Comparison of ENCODE assay signal across 7 mouse cellular contexts in genomic region chr3:149349211-149349697, GRCm38 (mm10).
DNase-seq lines count a peak whose midpoint lies in the region; ATAC-seq and TF ChIP-seq lines count a peak whose summit lies in the region.

No protein-coding gene starts in this region.

- no peak for ATAC-seq in embryonic facial prominence, embryonic 11.5 days (replicated peaks; ENCODE audit: insufficient number of reproducible peaks, low FRiP score, low TSS enrichment, low read depth)
- peak; percentile 63 for ATAC-seq in heart, embryonic 15.5 days (replicated peaks; ENCODE audit: insufficient number of reproducible peaks, insufficient read depth, low FRiP score, low read depth)
- ATAC-seq in megakaryocyte progenitor cell, adult 5-6 weeks (replicated peaks; ENCODE audit: poor library complexity), result peak; percentile 95

- no peaks in the 10 kb centered on the region for H3K4me1 ChIP-seq in ES-Bruce4 (ENCODE audit: control insufficient read depth, insufficient read depth, low read length)
- H3K4me1 ChIP-seq in embryonic facial prominence, embryonic 11.5 days (ENCODE audit: control insufficient read depth, insufficient read depth, low read length), result no peaks in the 10 kb centered on the region
- peaks cover 30% of the 10 kb centered on the region for H3K4me1 ChIP-seq in heart, embryonic 15.5 days (replicated peaks)

- H3K4me3 ChIP-seq in ES-Bruce4 (ENCODE audit: low read depth, low read length), result no peak overlapping the region
- no peak overlapping the region for H3K4me3 ChIP-seq in embryonic facial prominence, embryonic 11.5 days (ENCODE audit: low read depth, low read length)
- no peak overlapping the region for H3K4me3 ChIP-seq in heart, embryonic 15.5 days

- no peak overlapping the region for H3K4me2 ChIP-seq in embryonic facial prominence, embryonic 11.5 days (ENCODE audit: low read depth, low read length)
- H3K4me2 ChIP-seq in heart, embryonic 15.5 days, result no peak overlapping the region

- no peak for TF ChIP-seq POLR2A in ES-Bruce4 (IDR thresholded peaks at IDR 0.05; ENCODE audit: insufficient read depth, low read length)

- no peaks in the 10 kb centered on the region; the same call in 1 of the 2 replicates for H3K9me3 ChIP-seq in ES-Bruce4 (replicated peaks; ENCODE audit: control insufficient read depth, insufficient read depth, low read length, poor library complexity, severe bottlenecking)
- no peaks in the 10 kb centered on the region for H3K9me3 ChIP-seq in embryonic facial prominence, embryonic 11.5 days (replicated peaks; ENCODE audit: control insufficient read depth, low read length)
- no peaks in the 10 kb centered on the region for H3K9me3 ChIP-seq in heart, embryonic 15.5 days (replicated peaks)

- peak; percentile 61 for TF ChIP-seq CTCF in ES-Bruce4 (IDR thresholded peaks at IDR 0.05; ENCODE audit: low read depth, low read length)

- H3K36me3 ChIP-seq in ES-Bruce4 (ENCODE audit: control insufficient read depth, insufficient read depth, low read length, poor library complexity, severe bottlenecking), result no peaks in the 10 kb centered on the region
- H3K36me3 ChIP-seq in embryonic facial prominence, embryonic 11.5 days (replicated peaks; ENCODE audit: control insufficient read depth, insufficient read depth, low read depth, low read length), result no peaks in the 10 kb centered on the region
- no peaks in the 10 kb centered on the region for H3K36me3 ChIP-seq in heart, embryonic 15.5 days

- H3K27me3 ChIP-seq in ES-Bruce4 (ENCODE audit: control insufficient read depth, insufficient read depth, low read length, poor library complexity, severe bottlenecking), result no peaks in the 10 kb centered on the region
- H3K27me3 ChIP-seq in embryonic facial prominence, embryonic 11.5 days (ENCODE audit: control insufficient read depth, insufficient read depth, low read length), result no peaks in the 10 kb centered on the region
- H3K27me3 ChIP-seq in heart, embryonic 15.5 days, result no peaks in the 10 kb centered on the region

- WGBS in embryonic facial prominence, embryonic 11.5 days, result 46% methylated on average over 9 of the region's 9 CpGs
- WGBS in heart, embryonic 15.5 days, result 37% methylated on average over 9 of the region's 9 CpGs
- WGBS in large intestine, adult 2 months, result 16% methylated on average over 9 of the region's 9 CpGs

- no peak overlapping the region for H3K9ac ChIP-seq in ES-Bruce4 (ENCODE audit: low read depth, poor library complexity, severe bottlenecking)
- H3K9ac ChIP-seq in embryonic facial prominence, embryonic 11.5 days (replicated peaks; ENCODE audit: low read length), result no peak overlapping the region
- no peak overlapping the region for H3K9ac ChIP-seq in heart, embryonic 15.5 days

- peak; percentile 85 for DNase-seq in A20 (ENCODE audit: low read depth, low spot score)
- DNase-seq in embryonic facial prominence, embryonic 11.5 days (ENCODE audit: low spot score), result peak; percentile 62
- DNase-seq in large intestine, adult 2 months (ENCODE audit: low read depth, low spot score), result peak; percentile 25
- peak; percentile 12 to 69 for DNase-seq in spleen, postnatal 10 days (ENCODE audit: low spot score in 2 of 2)

- no peak overlapping the region for H3K27ac ChIP-seq in ES-Bruce4 (ENCODE audit: insufficient read depth, low read length)
- H3K27ac ChIP-seq in embryonic facial prominence, embryonic 11.5 days (replicated peaks; ENCODE audit: low read depth, low read length), result no peak overlapping the region
- peak overlapping the region; percentile 31; the same call in 1 of the 2 replicates for H3K27ac ChIP-seq in heart, embryonic 15.5 days

- no peak for TF ChIP-seq EP300 in ES-Bruce4 (IDR thresholded peaks at IDR 0.05; ENCODE audit: insufficient read depth, low read depth, low read length)

Comparison
In these comparisons a context has a peak if more than half of its experiments do, and no peak if none do; other contexts are left out.
1. DNase-seq: peak in every context shown above with its lines; median percentile 85 in A20; 62 in embryonic facial prominence, embryonic 11.5 days; 40 in spleen, postnatal 10 days; 25 in large intestine, adult 2 months.